Mouse (Mus musculus) ovary, postnatal 14 days (tissue): Measurements from ENCODE around the gene Ccnl1.

Source experiments
- DNase-seq: peaks from one replicate; pipeline ENCODE4 v3.0.0; 2022; ENCODE audit warnings: low spot score

Gene Ccnl1

GRCm38 (mm10) chr3:65958102-65958839 is at the start of gene Ccnl1:
Gene Ccnl1 (minus strand): TSS chr3:65958249.
- DNase-seq = peak; percentile 96

DNA sequence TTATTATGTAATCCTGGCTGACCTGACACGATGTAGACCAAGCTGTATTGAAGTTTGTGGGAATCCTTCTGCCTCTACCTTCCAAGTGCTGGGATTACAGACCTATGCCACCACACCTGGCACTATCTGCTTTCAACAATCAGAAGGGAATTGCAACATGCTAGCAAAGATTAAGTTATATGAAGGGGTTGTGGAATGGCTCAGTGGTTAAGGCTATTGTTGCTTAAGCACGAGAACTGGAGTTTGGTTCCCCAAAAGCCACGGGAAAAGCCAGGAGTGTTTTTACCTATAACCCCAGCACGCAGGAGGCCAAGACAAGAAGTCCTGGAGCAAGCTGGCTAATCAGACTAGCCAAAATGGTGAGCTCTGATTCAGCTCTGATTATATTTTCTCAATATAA is 46.9 kb upstream of the Ccnl1 start:
- DNase-seq = no peak

- DNase-seq = no peak
These were observed 46.3 kb upstream of the Ccnl1 start for GRCm38 (mm10) chr3:66004220-66004951.

GRCm38 (mm10) chr3:66000400-66000799 is 42.4 kb upstream of the Ccnl1 start:
- DNase-seq = no peak

DNA sequence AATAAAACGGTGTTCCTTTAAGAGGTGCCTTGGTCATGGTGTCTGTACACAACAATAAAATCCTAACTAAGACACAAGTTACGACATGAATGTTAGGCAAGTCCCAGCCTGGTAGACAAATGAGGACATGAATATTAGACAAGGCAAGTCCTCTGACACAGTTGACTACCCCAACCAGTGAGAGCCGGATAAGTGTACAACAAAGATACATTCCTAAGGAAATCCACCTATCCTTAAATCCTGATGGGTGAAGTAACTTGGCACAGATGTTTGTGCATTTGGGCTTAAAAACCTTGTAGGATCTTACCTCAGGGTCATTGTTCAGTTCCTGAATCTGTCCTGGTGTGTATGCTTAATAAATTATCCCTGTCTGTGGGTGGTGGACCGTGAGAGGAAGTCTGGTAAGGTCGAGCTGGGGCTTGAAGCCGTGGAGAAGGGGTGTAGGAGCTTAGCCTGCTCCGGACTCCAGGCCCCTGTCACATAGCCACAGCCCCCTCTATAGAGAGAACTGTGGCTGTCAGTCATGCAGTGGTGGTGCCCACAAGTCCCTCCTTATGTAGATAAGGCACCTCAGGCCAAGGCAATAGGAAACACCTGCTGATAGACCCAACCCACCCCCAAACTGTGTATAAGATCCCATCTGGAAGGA is 39.4 kb upstream of the Ccnl1 start:
- DNase-seq = no peak

GRCm38 (mm10) chr3:65992395-65993340 is 34.6 kb upstream of the Ccnl1 start:
- no peak for DNase-seq

DNA sequence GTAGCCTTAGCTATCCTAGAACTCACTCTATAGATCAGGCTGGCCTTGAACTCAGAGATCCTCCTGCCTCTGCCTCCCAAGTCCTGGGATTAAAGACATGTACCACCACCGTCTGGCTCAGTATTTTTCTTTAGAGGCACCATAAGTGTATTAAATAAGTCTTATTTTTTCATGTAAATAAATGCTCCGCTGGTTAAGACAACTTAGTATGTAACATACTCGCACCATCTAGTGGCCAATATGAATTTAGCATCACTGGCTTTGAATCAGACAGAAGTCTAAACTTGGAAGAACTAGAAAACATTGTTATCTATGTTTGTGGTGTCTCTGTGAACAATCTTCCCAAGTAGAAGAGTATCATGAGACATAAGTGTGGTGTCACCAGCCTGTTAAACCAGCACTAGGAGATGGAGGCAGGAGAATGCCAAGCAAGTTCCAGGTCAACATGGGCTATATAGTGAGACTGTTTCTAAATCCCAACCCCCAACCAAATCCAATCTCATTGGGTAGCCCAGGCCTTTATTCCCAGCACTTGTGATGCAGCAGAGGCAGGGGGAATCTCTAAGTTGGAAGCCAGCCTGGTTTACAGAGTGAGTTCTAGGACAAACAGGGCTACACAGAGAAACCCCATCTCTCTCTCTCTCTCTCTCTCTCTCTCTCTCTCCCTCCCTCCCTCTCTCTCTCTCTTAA is 33.1 kb upstream of the Ccnl1 start:
- DNase-seq = peak; percentile 20

GRCm38 (mm10) chr3:65990524-65990923 is 32.5 kb upstream of the Ccnl1 start:
- no peak for DNase-seq

- no peak for DNase-seq
These were observed 30.9 kb upstream of the Ccnl1 start for GRCm38 (mm10) chr3:65988711-65989495.

- no peak for DNase-seq
These were observed 18.2 kb upstream of the Ccnl1 start for GRCm38 (mm10) chr3:65976296-65976695.

DNA sequence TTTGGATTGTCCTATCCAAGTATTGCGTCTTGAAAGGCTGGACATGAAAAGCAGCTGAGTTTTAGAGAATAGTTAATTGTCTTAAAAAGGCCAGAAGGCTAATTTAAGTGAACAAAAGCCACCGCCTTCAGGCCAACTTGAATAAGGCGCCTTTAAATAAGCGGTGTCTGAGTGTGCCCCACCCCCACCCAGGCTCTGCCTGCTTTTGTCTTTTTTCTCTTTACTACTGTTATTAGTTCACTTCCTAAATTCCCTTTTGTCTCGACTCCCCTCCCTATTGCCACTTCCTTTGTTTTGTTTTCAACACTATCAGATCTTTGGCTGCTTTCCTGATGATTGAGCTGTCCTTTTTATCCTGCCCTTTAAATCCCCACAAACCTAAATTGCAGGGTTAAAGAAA is 17.3 kb upstream of the Ccnl1 start:
- no peak for DNase-seq

- DNase-seq = peak; percentile 98
These were observed 16.4 kb upstream of the Ccnl1 start for GRCm38 (mm10) chr3:65974232-65975058.

- no peak for DNase-seq
These were observed 15.6 kb upstream of the Ccnl1 start for GRCm38 (mm10) chr3:65973501-65974231.

DNA sequence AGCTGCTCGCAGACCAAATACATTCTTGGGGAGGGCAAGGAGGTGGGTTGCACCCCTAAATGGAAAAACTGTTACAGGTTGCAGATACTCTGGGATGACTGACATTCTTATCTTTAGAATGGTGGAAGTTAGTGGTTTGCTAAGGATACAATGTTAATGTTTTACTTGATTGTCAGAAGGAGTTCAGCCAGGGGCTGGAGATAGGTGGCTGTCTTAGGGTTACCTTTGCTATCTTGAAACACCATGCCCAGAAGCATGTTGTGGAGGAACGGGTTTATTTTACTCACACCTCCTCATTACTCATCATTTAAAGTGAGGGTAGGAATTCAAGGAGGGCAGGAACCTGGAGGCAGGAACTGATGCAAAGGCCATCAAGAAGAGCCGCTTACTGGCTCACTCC is 11.1 kb upstream of the Ccnl1 start:
- no peak for DNase-seq

GRCm38 (mm10) chr3:65966360-65966759 is 8.3 kb upstream of the Ccnl1 start:
- no peak for DNase-seq

GRCm38 (mm10) chr3:65962270-65962930 is 4.4 kb upstream of the Ccnl1 start:
- no peak for DNase-seq

- DNase-seq = no peak
These were observed 2.4 kb upstream of the Ccnl1 start for GRCm38 (mm10) chr3:65960291-65960945.
